Mouse (Mus musculus): ENCODE measurements around the gene Rprd1b.
A peak's percentile ranks its signal among the peaks of the same experiment; 100 is the strongest.

Gene Rprd1b

DNA sequence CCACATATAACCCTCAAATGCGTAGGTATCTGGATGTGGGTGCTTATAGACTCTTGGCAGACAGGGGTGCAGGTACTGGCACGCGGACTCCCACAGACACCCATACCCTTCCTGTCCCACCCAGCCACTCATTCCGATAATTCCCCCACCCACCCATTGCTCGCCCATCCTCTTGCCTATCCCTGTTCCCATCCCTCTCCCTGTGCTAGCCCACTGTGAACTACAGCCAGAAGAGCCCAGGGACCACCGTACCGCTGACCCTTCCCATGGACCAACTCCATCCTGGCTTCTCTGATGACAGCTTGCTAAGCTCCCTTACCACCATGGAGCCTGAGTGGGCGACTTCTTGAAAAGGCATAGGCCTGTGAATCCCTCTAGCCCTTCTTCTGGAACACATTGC is 118.7 kb downstream of the Rprd1b start:
- DNase-seq (ENCODE audit: low spot score) = no peak

DNA sequence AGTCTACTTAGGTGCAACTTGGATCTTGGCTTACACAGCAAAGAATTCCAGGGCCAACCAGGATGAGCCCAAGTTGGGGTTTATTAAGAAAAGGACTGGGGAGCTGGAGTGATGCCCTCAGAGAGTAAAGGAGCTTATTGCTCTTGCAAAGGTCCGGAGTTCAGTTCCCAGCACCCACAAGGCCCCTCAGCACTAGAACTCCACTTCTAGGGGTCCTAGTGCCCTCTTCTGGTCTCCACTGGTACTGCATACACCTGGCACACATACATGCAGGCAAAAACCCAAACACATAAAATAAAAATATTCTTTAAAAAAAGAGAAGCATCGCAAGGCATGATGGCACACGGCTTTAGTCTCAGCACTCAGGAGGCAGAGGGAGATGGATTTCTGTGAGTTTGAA is 122.8 kb downstream of the Rprd1b start:
- no peak for DNase-seq (ENCODE audit: low spot score)

DNA sequence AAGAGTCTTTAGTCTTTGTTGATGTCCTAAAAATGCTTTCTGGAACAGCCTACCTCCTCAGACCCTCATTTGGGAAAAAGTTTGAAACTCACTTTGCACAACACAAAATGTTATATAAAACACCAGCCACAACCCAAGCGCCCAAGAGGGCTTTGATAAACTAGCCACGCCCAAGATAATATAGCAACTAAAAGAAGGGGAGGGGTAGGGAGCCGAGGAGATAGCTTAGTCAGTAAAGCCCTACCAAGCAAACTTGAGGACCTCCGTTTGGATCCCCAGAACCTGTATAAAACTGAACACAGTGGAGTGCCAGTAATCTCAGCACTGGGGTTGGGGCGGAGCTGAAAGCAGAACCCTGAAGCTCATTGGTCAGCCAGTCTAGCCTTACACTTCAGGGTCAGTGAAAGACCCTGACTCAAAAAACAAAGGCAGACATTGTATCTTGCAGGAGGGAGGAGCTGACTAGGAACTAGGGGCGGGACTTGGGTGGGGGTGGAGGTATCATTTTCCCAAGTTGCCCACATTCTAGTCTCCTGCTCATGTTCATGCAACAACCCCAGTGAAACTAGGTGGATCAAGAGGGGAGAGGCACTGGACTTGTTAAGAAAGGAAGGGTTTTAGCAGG is 124.5 kb downstream of the Rprd1b start:
- DNase-seq (ENCODE audit: low spot score) = no peak

DNA sequence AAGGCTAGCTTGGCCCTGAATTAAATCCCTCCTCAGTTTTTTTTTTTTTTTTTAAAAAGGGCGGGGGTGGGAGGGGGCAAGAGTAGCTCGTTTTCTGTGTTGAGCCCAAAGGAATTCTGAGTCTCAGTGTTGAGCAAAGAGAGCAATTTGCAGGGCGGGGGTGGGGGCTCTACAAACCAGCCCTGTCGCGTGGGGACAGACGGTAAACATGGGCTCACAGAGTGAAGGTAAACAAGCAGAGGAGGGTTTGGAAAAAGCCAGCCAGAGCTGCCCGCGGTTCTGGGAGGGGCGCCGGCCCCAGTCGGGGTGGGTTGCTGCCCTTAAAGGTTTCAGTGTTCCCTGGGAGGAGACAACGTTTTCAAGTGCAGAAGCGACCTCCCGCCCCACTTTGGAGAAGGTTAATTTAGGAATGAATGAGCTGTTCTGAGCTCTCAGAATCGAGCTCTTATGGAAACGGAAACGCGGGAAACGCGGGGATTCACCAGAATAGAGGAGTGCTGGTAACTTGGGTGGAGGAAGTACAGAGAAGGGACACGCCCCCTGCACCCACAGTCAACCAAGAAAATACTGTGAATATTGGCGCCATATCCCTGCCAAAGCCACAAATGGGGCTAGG is 125.5 kb downstream of the Rprd1b start:
- DNase-seq (ENCODE audit: low spot score) = no peak

DNA sequence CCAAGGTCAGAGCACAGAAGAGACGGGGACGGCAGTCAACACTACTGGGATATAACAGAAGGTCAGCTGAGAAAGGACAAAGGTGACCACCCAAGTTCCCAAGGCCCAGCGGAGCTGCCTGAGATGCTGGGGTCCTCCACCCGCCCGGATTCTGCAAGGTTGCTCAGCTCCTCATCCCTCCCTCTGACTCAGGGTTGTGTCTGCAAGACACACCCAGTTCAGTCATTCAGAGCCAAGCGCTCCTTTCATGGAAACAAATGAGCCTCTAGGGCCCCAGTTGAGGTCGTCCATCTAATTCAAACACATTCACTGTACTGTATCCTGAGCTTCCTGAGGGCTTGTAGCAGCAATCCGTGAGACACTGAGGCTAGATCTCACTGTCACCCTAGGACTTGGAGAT is 126.3 kb downstream of the Rprd1b start:
- no peak for DNase-seq (ENCODE audit: low spot score)

DNA sequence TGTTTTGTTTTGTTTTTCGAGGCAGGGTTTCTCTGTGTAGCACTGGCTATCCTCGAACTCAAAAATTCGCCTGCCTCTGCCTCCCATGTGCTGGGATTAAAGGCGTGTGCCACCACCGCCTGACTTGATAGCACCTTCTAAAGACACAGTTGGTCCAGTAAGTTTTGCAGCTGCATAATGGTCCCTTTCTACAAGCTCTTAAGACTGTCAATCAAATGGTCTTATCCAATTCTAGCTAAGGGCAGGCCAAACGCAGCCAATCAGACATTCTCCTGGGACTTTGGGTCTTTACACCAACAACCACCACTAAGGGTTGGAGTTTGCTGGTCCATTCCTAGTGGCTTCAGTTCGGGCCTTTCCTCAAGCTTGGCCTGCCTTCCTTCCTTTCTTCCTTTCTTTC is 126.8 kb downstream of the Rprd1b start:
- no peak for DNase-seq (ENCODE audit: low spot score)

DNA sequence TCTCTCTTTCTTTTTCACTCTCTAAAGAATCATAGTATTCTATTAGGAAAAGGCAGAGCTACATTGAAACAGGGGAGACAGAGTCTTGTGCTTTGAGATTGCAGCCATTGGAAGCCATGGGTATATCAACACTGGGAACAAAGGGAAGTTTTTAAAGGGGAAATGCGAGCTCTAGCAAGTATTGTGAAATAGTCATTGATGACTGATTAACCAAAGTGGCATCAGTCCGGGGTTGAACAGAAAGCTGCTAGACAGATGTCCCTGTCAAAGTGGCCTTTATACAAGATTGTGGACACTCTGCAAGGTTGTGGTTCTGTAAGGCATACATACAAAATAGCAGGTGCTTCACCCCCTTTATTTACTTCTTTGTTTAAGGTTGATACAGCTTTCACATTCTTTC is 127.3 kb downstream of the Rprd1b start:
- DNase-seq (ENCODE audit: low spot score) = no peak

DNA sequence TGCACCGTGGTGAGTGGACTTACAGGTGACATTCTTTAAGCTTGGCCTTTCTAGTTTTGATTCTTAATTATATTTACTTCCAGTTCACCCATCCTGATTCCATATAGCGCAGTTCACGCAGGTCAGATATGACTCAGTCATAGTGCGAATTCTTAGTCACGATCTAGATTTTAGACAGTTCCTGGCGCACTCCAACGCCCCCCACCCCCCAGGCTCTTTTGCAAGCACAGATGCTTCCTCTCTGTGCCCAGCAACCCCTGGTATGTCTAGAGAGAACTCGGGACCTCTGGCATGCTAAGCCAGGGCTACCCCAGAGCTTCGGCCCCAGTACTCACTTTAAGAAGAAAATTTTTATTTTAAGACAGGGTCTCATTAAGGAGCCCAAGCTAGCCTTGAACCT is 128.2 kb downstream of the Rprd1b start:
- no peak for DNase-seq (ENCODE audit: low spot score)

DNA sequence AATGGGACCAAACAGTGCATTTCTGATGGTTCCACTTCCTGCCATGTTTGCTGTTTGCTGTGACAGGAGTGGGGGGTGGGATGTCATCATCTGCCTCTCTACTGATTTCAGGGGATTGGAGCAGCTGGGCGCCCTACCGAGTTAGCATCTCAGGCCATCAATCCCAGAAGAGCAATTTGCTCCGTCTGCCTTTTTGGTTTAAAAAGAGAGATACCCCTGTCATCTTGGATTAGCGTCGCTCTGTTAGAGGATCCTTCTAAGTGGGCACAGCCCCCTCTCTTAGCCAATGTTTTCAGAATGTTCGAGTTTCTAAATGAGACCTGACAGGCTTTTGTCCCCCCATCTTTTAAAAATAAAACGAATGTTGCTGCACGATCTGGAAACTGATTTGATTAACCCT is 129.4 kb downstream of the Rprd1b start:
- DNase-seq (ENCODE audit: low spot score) = no peak

DNA sequence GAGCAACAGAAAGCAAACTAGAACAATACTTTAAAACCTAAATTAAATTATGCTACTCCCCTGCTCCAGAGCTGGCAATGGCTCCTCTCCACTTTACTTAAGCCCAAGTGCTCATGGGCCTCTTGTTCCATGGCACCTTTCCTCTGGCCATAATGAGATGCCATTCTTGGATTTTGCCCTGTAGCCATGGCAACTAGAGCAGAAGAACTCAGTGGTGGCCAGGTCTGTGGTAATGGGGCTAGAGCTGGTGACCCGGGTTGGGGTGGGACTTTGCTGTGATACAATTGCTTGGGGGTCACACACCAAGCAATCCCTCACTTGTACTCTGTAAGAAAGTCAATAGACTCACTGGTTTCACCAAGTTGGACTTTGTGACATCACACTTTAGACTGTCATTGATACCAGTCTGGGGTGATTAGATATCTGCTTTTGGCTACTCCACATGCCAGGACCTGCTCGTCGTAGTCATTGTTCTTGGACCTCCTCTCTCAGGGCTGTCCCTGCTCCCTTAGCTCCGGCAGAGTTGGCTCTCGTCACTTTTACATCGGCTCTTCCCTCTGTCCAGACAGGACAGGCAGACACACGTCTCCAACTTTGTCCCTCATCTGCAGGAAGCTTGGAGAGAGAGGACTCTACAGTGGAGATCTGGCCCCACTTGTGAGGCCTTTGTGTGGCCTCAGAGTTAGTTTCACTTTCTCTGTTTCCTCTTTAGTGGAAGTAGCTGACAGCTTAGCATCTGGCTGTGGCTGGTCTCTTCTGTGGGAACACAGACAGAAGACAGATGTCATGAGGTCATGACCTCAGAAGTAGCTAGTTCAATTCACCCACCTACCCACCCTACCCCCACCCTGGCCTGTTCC is 131.3 kb downstream of the Rprd1b start:
- DNase-seq (ENCODE audit: low spot score) = no peak

DNA sequence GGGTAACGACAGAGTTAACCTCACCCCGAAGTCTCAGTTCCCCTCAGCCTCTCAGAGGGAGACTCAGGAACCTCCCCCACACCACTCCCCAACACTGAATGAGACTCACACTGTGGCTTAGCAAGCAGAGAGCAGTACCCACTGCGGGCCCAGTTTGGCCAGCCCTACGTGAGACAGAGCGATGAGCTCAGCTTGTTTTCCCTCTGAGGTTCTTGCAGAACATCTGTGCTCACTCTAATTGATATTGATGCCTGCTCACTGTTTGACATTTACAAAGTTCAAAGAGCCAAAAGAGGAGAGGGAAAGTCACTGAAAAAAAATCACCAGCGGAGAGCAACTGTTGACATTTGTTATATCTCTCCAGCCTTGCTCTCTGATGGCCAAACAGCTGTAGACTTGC is 133.5 kb downstream of the Rprd1b start:
- no peak for DNase-seq (ENCODE audit: low spot score)

DNA sequence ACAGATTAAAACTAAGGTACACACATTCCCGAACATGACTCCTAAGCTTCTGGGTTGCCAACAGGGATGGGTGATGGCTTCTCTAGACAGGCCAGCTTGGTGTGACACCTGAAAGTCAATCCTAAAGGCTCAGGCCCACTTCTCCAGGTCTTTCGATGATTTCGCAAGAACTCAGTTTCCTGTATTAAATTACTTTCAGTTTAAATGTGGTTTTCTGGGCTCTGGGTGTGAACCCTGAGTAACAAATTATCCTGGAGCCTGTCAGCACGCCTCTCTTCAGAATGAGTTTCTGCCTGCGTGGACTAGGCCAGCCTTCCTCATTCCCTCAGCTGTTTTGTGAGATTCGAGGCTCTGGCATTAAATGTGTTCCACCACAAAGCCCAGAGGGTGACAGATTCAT is 134.7 kb downstream of the Rprd1b start:
- DNase-seq (ENCODE audit: low spot score) = no peak

DNA sequence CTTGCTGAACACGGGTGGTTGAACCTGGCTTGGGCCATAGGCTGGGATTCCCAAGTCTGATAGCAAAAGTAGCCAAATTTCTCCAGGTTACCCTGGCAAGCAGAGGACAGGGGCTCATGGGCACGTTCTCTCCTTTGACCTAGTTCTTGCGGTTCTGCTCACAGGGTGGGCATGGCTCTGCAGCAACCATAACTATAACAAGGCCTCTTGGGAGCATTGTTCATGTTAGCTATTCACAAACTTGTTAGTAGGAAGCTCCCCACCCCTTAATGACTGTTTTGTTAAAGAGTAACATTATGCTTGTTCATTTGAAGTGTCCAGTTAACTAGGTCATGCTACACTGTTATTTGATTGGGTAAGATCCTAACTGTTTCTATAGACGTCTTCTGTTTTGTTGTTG is 137.5 kb downstream of the Rprd1b start:
- no peak for DNase-seq (ENCODE audit: low spot score)

DNA sequence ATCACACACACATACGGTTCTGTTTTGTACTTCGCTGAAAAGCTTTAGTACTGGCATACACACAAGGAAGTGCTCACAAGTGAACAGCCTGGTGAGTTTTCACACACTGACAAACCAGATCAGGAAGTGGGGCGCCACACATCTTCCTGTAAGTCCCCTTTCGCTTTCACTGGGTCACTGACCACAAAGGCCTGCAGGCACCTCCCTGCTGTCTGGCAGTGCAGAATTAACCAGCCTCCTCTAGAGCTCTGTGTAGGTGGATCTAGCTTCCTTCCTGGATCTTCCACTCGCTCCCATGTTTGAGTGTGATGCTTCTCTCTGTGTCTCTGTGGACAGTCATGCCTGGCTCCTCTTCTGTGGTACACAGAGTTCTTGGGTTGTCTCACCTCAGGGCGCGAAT is 138.3 kb downstream of the Rprd1b start:
- DNase-seq (ENCODE audit: low spot score) = peak; percentile 55

DNA sequence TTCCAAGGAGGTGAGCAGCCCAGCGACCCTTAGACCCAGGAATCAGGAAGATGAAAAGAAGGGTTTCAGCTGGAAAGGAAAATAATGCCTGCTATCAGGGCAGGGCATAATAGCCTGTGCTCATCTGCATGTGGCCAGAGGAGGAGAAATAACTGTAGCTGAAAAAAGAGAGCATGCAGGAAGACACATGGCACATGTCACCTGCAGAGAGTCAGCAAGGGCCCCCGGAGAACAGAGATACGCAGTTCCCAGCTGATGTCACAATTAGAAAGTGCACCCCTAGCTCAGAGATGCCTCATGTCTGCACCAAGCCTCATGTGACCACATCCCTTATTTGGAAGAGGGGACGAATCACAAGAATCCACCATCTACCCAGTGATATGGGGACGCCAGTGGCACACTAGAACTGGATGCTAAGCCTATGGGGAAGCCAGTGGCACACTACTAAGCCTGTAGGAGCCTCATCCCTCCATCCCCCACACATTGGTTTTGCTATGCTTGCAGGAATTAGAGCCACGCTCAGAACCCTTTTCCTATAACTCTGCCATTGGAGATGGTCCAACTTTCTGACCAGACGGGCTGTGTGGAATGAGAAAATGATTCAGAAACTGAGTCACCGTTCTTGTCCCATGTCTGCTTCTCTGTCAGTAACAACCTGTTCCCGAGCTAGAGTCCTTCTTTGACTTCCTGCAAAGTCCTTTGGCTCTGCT is 139.4 kb downstream of the Rprd1b start:
- no peak for DNase-seq (ENCODE audit: low spot score)

DNA sequence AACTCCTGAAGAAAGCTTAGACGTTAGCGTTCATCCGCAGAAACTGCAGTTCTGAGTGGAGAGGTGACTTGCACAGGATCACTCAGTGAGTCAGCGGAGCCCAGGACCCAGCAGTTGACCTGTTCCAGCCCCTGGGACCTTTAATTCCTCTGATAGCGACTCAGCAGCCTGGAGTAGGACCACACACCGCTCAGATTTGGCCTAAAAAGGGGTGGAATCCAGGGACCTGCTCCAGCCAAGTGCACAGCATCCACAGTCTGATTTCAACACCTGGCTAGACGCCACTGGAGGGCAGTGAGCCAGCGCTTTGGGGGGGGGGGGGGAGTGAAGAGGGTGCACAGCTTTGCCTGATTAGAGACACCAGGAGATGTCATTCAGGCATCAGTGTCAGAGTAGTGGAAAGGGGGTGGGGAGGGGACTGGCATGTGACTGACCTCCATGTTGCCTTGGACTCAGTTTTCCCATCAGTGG is 140.5 kb downstream of the Rprd1b start:
- DNase-seq (ENCODE audit: low spot score) = no peak

DNA sequence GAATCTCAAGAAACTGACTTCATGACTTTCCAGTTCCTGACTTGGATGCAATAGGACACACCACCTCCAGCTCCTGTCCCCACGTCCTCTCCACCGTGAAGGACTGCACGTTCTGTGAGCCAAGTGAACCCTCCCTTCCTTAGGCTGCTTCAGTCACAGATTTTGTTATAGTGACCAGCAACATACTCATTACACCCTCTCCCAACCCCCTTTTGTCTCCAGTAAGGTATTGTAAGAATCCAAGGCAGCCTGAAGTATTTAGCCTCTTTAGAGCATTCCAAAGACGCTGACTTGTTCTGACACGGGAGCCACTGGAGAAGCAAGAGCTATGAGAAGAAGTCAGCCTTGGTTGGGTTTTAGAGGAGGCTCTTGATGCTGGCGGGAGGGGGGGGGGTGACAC is 141.1 kb downstream of the Rprd1b start:
- no peak for DNase-seq (ENCODE audit: low spot score)

DNA sequence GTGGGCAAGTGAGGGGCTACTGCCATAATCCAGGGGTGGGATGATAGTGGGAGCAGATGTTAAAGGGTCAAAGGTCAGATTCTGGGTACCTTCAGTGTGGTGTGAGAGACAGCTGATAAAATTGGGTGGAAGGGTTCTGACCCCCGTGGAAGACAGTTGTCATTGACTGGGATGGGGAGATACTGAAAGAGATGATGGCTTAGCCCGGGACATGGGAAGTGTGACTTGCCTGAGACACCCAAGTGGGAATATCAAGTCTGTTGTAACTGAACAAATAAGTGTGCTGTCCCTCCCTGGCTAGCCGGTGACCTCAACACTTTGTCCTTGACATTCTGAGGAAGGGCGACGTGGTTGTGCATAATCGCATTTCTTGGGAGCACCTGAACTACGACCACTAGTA is 141.5 kb downstream of the Rprd1b start:
- DNase-seq (ENCODE audit: low spot score) = no peak

DNA sequence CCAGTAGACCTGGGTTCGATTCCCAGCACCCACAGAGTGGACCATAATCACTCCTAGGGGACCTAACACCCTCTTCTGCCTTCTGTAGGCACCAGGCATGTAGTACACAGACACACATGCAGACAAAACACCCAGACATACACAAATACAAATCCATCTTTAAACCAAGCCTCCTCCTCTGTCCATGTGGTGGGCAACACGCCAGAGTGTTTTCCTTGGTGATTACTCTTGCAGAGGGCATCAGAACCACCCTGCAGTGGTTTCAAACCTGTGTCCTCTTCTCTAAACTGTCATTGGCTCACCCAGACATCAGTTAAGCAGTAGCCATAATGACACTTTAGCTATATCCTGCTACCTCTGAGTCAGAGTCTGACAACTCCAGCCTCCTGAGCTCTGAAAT is 142.1 kb downstream of the Rprd1b start:
- no peak for DNase-seq (ENCODE audit: low spot score)

DNA sequence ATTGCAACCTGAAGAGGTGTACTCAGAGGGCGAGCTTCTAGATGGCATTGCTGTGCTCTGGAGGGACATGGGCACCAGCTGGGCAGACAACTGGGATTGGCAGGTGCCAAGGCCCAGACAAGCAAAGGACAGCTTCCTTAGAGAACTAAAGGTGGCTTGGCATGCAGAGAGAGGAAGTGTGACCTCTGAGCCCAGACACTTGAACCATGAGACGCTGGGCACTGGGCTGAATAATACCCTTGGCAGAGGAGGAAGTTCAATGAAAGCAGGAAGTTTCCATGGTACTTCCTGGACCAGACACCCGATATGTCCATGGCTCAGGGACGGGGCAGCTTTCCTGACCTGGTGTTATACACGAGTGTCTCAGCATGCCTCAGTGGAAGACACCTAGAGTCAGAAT is 146.1 kb downstream of the Rprd1b start:
- DNase-seq (ENCODE audit: low spot score) = peak; percentile 28

DNA sequence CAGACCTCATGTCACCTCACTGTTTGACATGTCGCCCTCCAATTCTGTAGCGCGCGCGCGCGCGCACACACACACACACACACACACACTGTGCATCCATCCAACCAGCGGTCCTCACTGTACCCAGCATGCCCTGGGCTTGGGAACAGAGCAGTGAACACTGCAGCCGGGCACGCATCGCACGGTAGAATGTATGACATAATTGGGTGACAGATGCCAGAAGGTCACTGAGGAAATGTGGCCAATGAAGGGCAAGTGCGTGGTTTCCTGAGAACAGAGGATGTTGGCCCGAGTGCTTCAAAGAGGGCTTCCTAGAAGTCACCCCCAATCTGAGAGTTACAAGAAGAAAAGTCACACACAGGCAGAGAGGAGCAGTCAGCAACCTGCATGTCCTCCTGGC is 146.7 kb downstream of the Rprd1b start:
- no peak for DNase-seq (ENCODE audit: low spot score)

DNA sequence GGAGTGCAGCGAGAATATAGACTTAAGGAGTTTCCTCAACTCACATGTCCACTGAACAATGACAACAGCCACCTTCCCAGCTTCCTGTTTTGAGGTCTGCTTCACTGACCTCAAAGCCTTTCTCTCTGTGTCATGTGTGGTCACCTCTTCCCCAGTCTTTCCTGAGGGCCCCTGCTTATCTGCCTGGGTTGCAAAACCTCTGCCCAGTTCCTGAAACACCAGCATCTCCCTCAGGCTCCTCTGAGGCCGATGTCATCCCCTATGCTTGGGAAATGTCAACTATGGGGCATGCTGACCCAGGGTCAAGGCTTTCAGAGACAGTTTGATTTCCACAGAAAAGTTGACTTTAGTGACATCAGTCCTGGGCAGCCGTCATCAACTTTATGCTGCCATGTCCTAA is 147.1 kb downstream of the Rprd1b start:
- no peak for DNase-seq (ENCODE audit: low spot score)

DNA sequence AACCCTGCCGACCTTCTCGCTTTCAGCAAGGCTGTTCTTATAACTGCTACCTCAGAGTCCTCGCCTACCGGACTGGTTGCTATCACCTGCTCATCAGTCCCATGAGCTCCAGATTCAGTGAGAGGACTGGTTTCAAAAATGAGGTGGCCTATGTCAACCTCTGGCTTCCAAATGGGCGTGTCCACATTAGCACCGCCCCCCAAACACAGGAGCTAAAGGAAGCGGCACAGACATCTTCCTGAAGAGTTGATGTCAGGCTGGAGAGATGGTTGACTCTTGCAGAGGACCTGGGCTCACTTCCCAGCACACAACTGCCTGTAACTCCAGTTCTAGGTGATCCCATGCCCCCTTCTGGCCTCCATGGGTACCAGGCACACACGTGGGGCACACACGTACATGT is 148.5 kb downstream of the Rprd1b start:
- no peak for DNase-seq (ENCODE audit: low spot score)

Measured in layer of hippocampus, adult 11-12 months (tissue).